Mouse (Mus musculus) limb, embryonic 12.5 days (tissue): ENCODE measurements at regions not wholly inside any gene's neighbourhood (a gene's known extent, or its start where the extent isn't known, plus 50 kb on each side); places are given as distances from the start of the nearest gene placed in this dataset.
A peak's percentile ranks its signal among the peaks of the same experiment; 100 is the strongest.

ENCODE experiments used
- ATAC-seq: fragments of 200-750 bp; cut with Nextera tagmentation; 2 replicates; pipeline ENCODE4 v1.8.0; 2017; ENCODE audit warnings: low read depth, moderate TSS enrichment; ENCODE audit not compliant: insufficient number of reproducible peaks, insufficient read depth, low FRiP score, low TSS enrichment
- H3K27ac ChIP-seq: fragments of 300-500 bp; sonication (generic); 2 replicates; pipeline ENCODE4 v1.5.1; 2016; ENCODE audit warnings: mild to moderate bottlenecking, moderate library complexity
- H3K27me3 ChIP-seq: fragments of 300-500 bp; sonication (generic); 2 replicates; pipeline ENCODE4 v1.6.1; 2016; ENCODE audit warnings: mild to moderate bottlenecking, moderate library complexity
- H3K36me3 ChIP-seq: fragments of 300-500 bp; sonication (generic); 2 replicates; pipeline ENCODE4 v1.6.1; 2016; ENCODE audit warnings: mild to moderate bottlenecking, moderate library complexity
- H3K4me1 ChIP-seq: fragments of 300-500 bp; sonication (generic); replicated peaks from 2 replicates; pipeline ENCODE4 v1.6.1; 2016
- H3K4me2 ChIP-seq: fragments of 300-500 bp; sonication (generic); 2 replicates; pipeline ENCODE4 v1.6.1; 2016; ENCODE audit warnings: mild to moderate bottlenecking, moderate library complexity
- H3K4me3 ChIP-seq: fragments of 300-500 bp; sonication (generic); replicated peaks from 2 replicates; pipeline ENCODE4 v1.5.1; 2016; ENCODE audit warnings: mild to moderate bottlenecking
- H3K9ac ChIP-seq: fragments of 300-500 bp; sonication (generic); replicated peaks from 2 replicates; pipeline ENCODE4 v1.6.1; 2016; ENCODE audit warnings: mild to moderate bottlenecking, moderate library complexity
- H3K9me3 ChIP-seq: fragments of 300-500 bp; sonication (generic); 2 replicates; pipeline ENCODE4 v1.6.1; 2016; ENCODE audit warnings: mild to moderate bottlenecking, moderate library complexity
- WGBS: fragments of 180-500 bp; shearing (Covaris S2); methylation state at CpG from one replicate; pipeline ENCODE4 v1.1.7; 2016; 5-methylcytosine and 5-hydroxymethylcytosine counted together

- Histone ChIP-seq H3K4me1 (no peaks in the 10 kb centered on the region), H3K4me3 (no peak overlapping the region), H3K27me3 (no peaks in the 10 kb centered on the region), H3K9me3 (no peaks in the 10 kb centered on the region), H3K4me2 (no peak overlapping the region), H3K27ac (no peak overlapping the region), H3K36me3 (no peaks in the 10 kb centered on the region), H3K9ac (no peak overlapping the region)
- no peak for ATAC-seq
- WGBS, result 86% methylated on average over 7 of the region's 7 CpGs
Measured at GRCm38 (mm10) chr7:71488016-71488650, 136.8 kb upstream of the Gm10295 start.

DNA sequence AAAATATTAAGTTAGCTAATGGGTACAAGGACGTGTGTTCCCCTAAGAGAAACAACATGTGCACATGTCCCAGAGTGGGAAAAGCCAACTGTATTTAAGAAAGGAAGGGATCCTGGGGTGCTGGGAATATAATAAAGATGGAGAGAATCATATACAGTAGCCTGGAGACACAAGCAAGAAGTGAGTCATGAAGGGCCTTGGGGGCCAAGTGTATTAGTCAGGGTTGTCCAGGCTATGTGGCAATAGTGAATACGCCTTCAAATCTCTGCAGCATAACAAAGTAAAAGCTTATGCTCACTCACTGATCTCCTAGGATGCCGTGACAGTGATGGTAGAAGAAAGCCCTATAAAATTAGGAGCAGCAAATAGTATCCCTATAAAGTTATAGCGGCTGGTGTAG lies 124.1 kb upstream of the Gm10295 start:
- Histone ChIP-seq H3K36me3 (no peaks in the 10 kb centered on the region), H3K4me1 (peaks cover 17% of the 10 kb centered on the region), H3K9me3 (no peaks in the 10 kb centered on the region), H3K27me3 (no peaks in the 10 kb centered on the region; the same call in 1 of the 2 replicates), H3K9ac (no peak overlapping the region), H3K27ac (no peak overlapping the region), H3K4me2 (no peak overlapping the region), H3K4me3 (no peak overlapping the region)
- 75% methylated on average over 4 of the region's 4 CpGs for WGBS
- no peak for ATAC-seq

- Histone ChIP-seq H3K27me3 (no peaks in the 10 kb centered on the region; the same call in 1 of the 2 replicates), H3K4me3 (no peak overlapping the region), H3K4me2 (peak overlapping the region; percentile 38), H3K4me1 (peaks cover 17% of the 10 kb centered on the region), H3K9ac (no peak overlapping the region), H3K36me3 (no peaks in the 10 kb centered on the region), H3K9me3 (no peaks in the 10 kb centered on the region), H3K27ac (no peak overlapping the region)
- ATAC-seq, result no peak
- 41% methylated on average over 12 of the region's 12 CpGs for WGBS
Measured at GRCm38 (mm10) chr7:71472384-71473141, 121.3 kb upstream of the Gm10295 start.

DNA sequence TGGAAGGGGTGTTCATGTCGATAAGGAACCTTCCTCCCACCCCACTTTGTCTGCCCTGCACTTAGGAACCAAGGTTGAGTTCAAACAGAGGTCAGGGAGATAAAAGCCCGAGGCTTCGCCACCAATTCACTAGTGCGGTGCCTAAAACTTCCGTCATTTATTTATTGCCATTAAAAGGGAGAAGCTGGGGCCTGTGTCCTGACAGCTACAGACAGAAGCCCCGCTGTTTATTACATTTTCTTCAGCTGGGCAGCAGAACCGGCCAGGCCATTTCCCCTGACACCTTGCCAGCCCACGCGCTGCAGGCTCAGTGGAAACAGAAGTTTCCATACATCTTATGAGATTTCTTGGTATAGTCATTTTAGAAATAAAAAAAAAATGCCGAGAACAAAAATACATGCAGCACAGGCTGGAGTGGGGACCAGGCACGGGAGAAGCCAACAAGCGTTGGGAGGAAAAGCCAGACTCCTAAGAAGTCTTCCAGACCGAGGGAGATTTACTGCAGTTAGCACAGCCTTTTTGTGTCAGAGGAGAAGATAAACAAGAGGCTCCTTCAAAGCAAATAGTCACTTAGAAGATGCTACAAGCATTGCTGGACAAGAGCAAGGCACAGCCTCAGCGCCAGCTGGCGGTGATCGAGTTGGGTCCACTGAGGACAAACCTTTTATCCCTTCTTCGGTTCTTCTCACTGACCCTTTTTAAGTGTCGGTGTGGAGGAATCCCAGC lies 120.5 kb upstream of the Gm10295 start:
- Histone ChIP-seq H3K27me3 (no peaks in the 10 kb centered on the region; the same call in 1 of the 2 replicates), H3K4me3 (no peak overlapping the region), H3K9ac (no peak overlapping the region), H3K4me1 (peaks cover 17% of the 10 kb centered on the region), H3K4me2 (peak overlapping the region; percentile 38), H3K9me3 (no peaks in the 10 kb centered on the region), H3K27ac (peak overlapping the region; percentile 53; the same call in 1 of the 2 replicates), H3K36me3 (no peaks in the 10 kb centered on the region)
- 5% methylated on average over 18 of the region's 18 CpGs for WGBS
- ATAC-seq, result no peak

GRCm38 (mm10) chr7:71471319-71471657 lies 120.0 kb upstream of the Gm10295 start:
- Histone ChIP-seq H3K4me3 (no peak overlapping the region), H3K9me3 (no peaks in the 10 kb centered on the region), H3K4me1 (peaks cover 17% of the 10 kb centered on the region), H3K36me3 (no peaks in the 10 kb centered on the region), H3K4me2 (peak overlapping the region; percentile 38), H3K27ac (peak overlapping the region; percentile 53; the same call in 1 of the 2 replicates), H3K27me3 (no peaks in the 10 kb centered on the region; the same call in 1 of the 2 replicates), H3K9ac (no peak overlapping the region)
- no peak for ATAC-seq
- WGBS, result 4% methylated on average over 3 of the region's 3 CpGs

DNA sequence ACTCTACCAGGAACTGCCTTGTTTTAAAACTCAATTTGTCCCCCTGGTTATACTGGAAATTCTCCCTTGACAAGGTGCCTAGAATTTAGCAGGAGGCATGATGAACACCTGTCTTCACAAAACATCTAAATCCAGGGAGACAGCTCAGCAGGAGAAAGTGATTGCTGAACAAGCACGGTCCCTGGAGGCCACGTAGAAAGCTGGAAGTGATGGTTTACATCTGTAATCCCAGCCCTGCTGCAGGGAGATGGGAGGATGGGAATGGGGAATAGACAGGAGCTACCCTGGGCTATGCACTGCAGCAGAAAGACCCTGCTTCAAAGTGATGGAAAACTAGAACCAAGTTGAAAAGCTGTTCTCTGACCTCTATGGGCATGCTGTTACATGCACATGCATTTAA lies 119.1 kb upstream of the Gm10295 start:
- Histone ChIP-seq H3K4me3 (no peak overlapping the region), H3K27ac (no peak overlapping the region), H3K36me3 (no peaks in the 10 kb centered on the region), H3K4me2 (no peak overlapping the region), H3K4me1 (peaks cover 17% of the 10 kb centered on the region), H3K27me3 (no peaks in the 10 kb centered on the region; the same call in 1 of the 2 replicates), H3K9me3 (no peaks in the 10 kb centered on the region), H3K9ac (no peak overlapping the region)
- 11% methylated on average over 2 of the region's 2 CpGs for WGBS
- no peak for ATAC-seq

DNA sequence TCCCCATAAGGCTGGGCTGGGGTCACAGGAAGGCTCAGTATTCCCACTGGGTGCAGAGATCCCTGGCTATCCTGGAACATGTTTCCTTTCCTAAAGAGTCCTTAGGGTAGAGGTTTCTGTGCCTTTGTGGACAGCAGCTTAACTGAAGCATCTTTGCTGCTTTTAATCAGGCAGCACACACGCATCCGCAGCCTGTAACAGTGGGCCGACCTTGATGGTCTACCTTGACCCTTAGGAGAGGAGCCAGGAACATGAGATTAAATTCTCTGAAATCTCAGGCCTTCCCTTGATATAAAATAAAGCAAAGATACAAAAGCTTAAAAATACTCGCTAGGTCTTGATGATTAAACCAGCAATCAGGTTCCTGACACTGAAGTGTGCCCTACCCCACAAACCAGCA lies 118.7 kb upstream of the Gm10295 start:
- no peak overlapping the region for H3K4me2 ChIP-seq
- peaks cover 17% of the 10 kb centered on the region for H3K4me1 ChIP-seq
- no peaks in the 10 kb centered on the region for H3K9me3 ChIP-seq
- H3K4me3 ChIP-seq, result no peak overlapping the region
- H3K27me3 ChIP-seq, result no peaks in the 10 kb centered on the region; the same call in 1 of the 2 replicates
- 88% methylated on average over 4 of the region's 4 CpGs for WGBS
- H3K9ac ChIP-seq, result no peak overlapping the region
- ATAC-seq, result no peak
- H3K27ac ChIP-seq, result no peak overlapping the region
- H3K36me3 ChIP-seq, result no peaks in the 10 kb centered on the region

- 66% methylated on average over 9 of the region's 9 CpGs for WGBS
- no peak for ATAC-seq
Measured at GRCm38 (mm10) chr7:71467436-71468127, 116.3 kb upstream of the Gm10295 start.

DNA sequence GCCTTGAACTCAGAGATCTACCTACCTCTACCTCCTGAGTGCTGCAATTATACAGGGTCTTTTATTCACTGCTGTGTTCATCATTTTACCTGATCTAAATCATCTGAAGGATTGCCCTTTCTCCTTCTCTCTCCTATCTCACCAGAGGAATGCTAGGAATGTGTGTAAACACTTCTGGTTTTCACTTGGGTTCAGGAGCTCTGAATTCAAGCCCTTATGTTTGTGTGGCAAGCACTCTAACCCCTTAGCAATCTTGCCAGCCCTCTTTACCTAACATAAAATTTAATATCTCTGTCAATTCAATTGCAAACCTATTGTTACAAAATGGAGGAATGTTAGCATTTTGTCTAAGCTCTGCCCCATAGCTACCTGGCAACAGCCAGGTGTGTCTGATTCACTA lies 112.8 kb upstream of the Gm10295 start:
- no peak overlapping the region for H3K27ac ChIP-seq
- H3K4me1 ChIP-seq, result no peaks in the 10 kb centered on the region
- H3K9ac ChIP-seq, result no peak overlapping the region
- no peaks in the 10 kb centered on the region for H3K36me3 ChIP-seq
- H3K4me3 ChIP-seq, result no peak overlapping the region
- ATAC-seq, result no peak
- H3K9me3 ChIP-seq, result no peaks in the 10 kb centered on the region
- H3K27me3 ChIP-seq, result no peaks in the 10 kb centered on the region
- H3K4me2 ChIP-seq, result no peak overlapping the region

More at GRCm38 (mm10) chr7:71467436-71468127, 116.3 kb upstream of the Gm10295 start:
- Histone ChIP-seq H3K4me3 (no peak overlapping the region), H3K9me3 (no peaks in the 10 kb centered on the region), H3K9ac (no peak overlapping the region), H3K27ac (no peak overlapping the region), H3K4me1 (peaks cover 15% of the 10 kb centered on the region), H3K4me2 (no peak overlapping the region), H3K27me3 (no peaks in the 10 kb centered on the region; the same call in 1 of the 2 replicates), H3K36me3 (no peaks in the 10 kb centered on the region)

- no peak overlapping the region for H3K27ac ChIP-seq
- no peak for ATAC-seq
- H3K4me1 ChIP-seq, result no peaks in the 10 kb centered on the region
- H3K27me3 ChIP-seq, result no peaks in the 10 kb centered on the region
- H3K9me3 ChIP-seq, result no peaks in the 10 kb centered on the region
- H3K4me2 ChIP-seq, result no peak overlapping the region
- no peaks in the 10 kb centered on the region for H3K36me3 ChIP-seq
- no peak overlapping the region for H3K9ac ChIP-seq
- 87% methylated on average over 2 of the region's 2 CpGs for WGBS
- H3K4me3 ChIP-seq, result no peak overlapping the region
Measured at GRCm38 (mm10) chr7:71463565-71463964, 112.3 kb upstream of the Gm10295 start.

DNA sequence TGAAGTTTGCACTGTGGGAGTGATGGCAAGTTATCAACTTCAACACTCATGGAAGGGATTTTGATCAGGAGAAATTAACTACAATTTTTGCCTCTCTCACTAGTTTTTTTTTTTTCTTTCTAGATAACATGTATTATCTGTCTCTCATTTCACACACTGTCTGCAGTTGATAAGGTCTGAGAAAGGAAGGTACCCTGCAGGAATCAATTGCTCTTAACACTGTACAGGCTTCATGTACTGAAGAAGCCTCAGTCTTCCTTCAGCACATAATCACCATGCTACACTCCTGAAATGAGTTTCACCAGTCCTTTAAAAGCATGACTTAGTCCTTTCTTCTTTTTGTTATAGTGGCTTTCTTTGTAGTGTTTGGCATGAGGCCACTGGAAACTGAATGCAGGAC lies 108.5 kb upstream of the Gm10295 start:
- no peaks in the 10 kb centered on the region for H3K27me3 ChIP-seq
- H3K4me3 ChIP-seq, result no peak overlapping the region
- no peaks in the 10 kb centered on the region for H3K36me3 ChIP-seq
- no peak overlapping the region for H3K27ac ChIP-seq
- H3K4me2 ChIP-seq, result no peak overlapping the region
- no peaks in the 10 kb centered on the region for H3K9me3 ChIP-seq
- ATAC-seq, result no peak
- no peaks in the 10 kb centered on the region; the same call in 1 of the 2 replicates for H3K4me1 ChIP-seq
- H3K9ac ChIP-seq, result no peak overlapping the region
